Mouse (Mus musculus) stomach, embryonic 15.5 days (tissue): Measurements from ENCODE around the gene Man2a2. TPM values are rescaled to one million over a fixed set of nuclear protein-coding genes. Genes with fewer than 3 reads are reported as not detected.
"Not testable (repeated sequence)": the region's sequence is repeated elsewhere in the genome, so short reads cannot be mapped to it uniquely, and the experiment has no call there.

Experiments used
- ATAC-seq: fragments of 200-750 bp; cut with Nextera tagmentation; 2 replicates; pipeline ENCODE4 v1.8.0; 2017; ENCODE audit warnings: low read depth, moderate number of reproducible peaks, moderate TSS enrichment; ENCODE audit not compliant: insufficient read depth, low FRiP score
- H3K27ac ChIP-seq: fragments of 300-500 bp; sonication (generic); 2 replicates; pipeline ENCODE4 v1.5.1; 2015; ENCODE audit warnings: mild to moderate bottlenecking, inconsistent platforms
- H3K27me3 ChIP-seq: fragments of 300-500 bp; sonication (generic); replicated peaks from 2 replicates; pipeline ENCODE4 v1.6.1; 2015; ENCODE audit warnings: inconsistent platforms
- H3K36me3 ChIP-seq: fragments of 300-500 bp; sonication (generic); 2 replicates; pipeline ENCODE4 v1.6.1; 2015; ENCODE audit warnings: inconsistent platforms
- H3K4me1 ChIP-seq: fragments of 300-500 bp; sonication (generic); 2 replicates; pipeline ENCODE4 v1.6.1; 2015; ENCODE audit warnings: inconsistent platforms
- H3K4me2 ChIP-seq: fragments of 300-500 bp; sonication (generic); 2 replicates; pipeline ENCODE4 v1.6.1; 2015; ENCODE audit warnings: mild to moderate bottlenecking, inconsistent platforms
- H3K4me3 ChIP-seq: fragments of 300-500 bp; sonication (generic); replicated peaks from 2 replicates; pipeline ENCODE4 v1.5.1; 2015; ENCODE audit warnings: inconsistent platforms
- H3K9ac ChIP-seq: fragments of 300-500 bp; sonication (generic); 2 replicates; pipeline ENCODE4 v1.6.1; 2015; ENCODE audit warnings: inconsistent platforms
- H3K9me3 ChIP-seq: fragments of 300-500 bp; sonication (generic); 2 replicates; pipeline ENCODE4 v1.6.1; 2016; ENCODE audit warnings: inconsistent platforms
- WGBS: fragments of 180-500 bp; shearing (Covaris S2); methylation state at CpG from one replicate; pipeline ENCODE4 v1.1.7; 2015; 5-methylcytosine and 5-hydroxymethylcytosine counted together
- polyA plus RNA-seq: library from polyadenylated mRNA; unstranded; fragments of >200 nt; fragmentation: Nextera tagmentation; extraction: Ambion mirVana; gene quantifications from 2 replicates; pipeline ENCODE4 v1.2.1, GENCODE M21; 2015

Man2a2 gene
- polyA plus RNA-seq, 1 experiment from 2014 or later, result 16.4 TPM

DNA sequence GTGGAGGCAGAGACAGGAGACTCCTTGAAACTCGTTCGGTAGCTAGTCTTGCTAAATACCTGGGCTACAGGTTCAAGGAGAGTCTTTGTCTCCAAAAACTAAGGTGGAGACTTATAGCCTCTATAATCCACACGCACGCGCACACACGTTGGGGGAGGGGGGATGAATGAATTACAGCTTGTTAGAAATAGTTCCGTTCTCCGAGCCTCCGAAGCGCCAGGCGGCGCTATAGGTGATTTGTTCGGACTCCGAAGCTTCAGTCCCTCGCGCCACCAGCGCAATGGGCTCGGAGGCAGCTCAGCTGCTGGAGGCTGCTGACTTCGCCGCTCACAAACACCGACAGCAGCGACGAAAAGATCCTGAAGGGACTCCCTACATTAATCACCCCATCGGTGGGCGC is 28.3 kb downstream of the Man2a2 start, which contains the start of gene Hddc3:
Gene Hddc3, plus strand, starts transcription at position 247 of the 400 bp plus-strand sequence.
- WGBS, result under 1% methylated on average over 25 of the region's 25 CpGs
- ATAC-seq, result peak; percentile 11; the same call in 1 of the 2 replicates

DNA sequence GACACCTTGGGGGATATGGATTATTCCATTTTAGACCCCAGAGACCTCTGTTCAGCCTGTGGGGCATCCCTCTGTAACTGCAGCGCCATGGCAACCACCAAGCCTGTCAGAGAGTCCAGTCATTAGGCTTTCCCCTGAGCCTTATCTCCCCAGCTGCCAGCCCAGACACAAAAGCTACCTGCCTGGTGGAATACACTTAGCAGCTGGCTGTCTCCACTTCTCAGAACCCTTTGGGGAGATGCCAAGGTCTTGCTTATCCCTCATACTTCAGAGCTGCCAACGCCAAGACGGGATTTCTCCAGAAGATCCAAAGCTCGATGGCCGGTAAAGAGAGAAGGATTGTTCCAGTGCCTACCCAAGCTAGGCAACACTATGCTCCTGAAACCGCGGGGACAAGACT is 29.4 kb downstream of the Man2a2 start:
- Histone ChIP-seq H3K4me2 (no peak overlapping the region), H3K27me3 (no peaks in the 10 kb centered on the region), H3K27ac (no peak overlapping the region), H3K9ac (no peak overlapping the region), H3K9me3 (no peaks in the 10 kb centered on the region), H3K4me1 (peaks cover 34% of the 10 kb centered on the region), H3K36me3 (0 out of 2 replicates have a peak, but pooled peaks cover under 1% of the 10 kb centered on the region), H3K4me3 (no peak overlapping the region)
- 73% methylated on average over 7 of the region's 7 CpGs for WGBS
- no peak for ATAC-seq

More for the DNA sequence above, 28.3 kb downstream of the Man2a2 start, which contains the start of gene Hddc3:
- H3K9ac ChIP-seq, result peak within 1 kb of the TSS; percentile 78
- peak within 1 kb of the TSS; percentile 85 for H3K4me2 ChIP-seq
- peak within 1 kb of the TSS; percentile 55 for H3K4me3 ChIP-seq
- H3K27ac ChIP-seq, result peak within 1 kb of the TSS; percentile 44; the same call in 1 of the 2 replicates
- no peaks in the 10 kb centered on the region for H3K9me3 ChIP-seq
- peaks cover 35% of the 10 kb centered on the region for H3K4me1 ChIP-seq
- no peaks in the 10 kb centered on the region for H3K27me3 ChIP-seq
- H3K36me3 ChIP-seq, result no peaks in the 10 kb centered on the region

DNA sequence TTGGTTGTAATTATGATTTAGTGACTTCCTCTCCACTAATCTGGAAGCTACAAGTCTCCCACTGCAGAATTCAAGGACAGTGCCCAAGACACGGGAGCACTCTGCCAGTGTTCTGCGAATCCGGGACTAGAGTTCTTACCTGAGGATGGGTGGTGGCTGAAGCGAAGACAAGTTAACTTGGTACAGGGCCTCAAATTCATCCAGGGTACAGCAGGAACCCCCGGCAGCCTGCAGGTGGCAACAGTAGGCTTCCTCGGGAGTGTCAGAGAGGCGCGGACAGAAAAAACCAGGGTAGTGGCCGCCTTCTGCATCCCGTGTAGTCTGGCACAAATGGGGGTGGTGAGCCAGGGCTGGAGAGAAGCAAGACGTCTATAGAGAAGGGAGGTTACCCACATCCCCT is 30.4 kb downstream of the Man2a2 start, which contains the start of gene Unc45a:
Gene Unc45a, minus strand, starts transcription at position 213 of the 400 bp plus-strand sequence.
- Histone ChIP-seq H3K9ac (peak within 1 kb of the TSS; percentile 41; the same call in 1 of the 2 replicates), H3K27me3 (no peaks in the 10 kb centered on the region), H3K4me1 (peaks cover 34% of the 10 kb centered on the region), H3K9me3 (no peaks in the 10 kb centered on the region), H3K27ac (peak within 1 kb of the TSS; percentile 93), H3K4me2 (peak within 1 kb of the TSS; percentile 90), H3K4me3 (peak within 1 kb of the TSS; percentile 61), H3K36me3 (peaks cover 10% of the 10 kb centered on the region)
- 2% methylated on average over 11 of the region's 11 CpGs for WGBS
- peak; percentile 52; the same call in 1 of the 2 replicates for ATAC-seq

DNA sequence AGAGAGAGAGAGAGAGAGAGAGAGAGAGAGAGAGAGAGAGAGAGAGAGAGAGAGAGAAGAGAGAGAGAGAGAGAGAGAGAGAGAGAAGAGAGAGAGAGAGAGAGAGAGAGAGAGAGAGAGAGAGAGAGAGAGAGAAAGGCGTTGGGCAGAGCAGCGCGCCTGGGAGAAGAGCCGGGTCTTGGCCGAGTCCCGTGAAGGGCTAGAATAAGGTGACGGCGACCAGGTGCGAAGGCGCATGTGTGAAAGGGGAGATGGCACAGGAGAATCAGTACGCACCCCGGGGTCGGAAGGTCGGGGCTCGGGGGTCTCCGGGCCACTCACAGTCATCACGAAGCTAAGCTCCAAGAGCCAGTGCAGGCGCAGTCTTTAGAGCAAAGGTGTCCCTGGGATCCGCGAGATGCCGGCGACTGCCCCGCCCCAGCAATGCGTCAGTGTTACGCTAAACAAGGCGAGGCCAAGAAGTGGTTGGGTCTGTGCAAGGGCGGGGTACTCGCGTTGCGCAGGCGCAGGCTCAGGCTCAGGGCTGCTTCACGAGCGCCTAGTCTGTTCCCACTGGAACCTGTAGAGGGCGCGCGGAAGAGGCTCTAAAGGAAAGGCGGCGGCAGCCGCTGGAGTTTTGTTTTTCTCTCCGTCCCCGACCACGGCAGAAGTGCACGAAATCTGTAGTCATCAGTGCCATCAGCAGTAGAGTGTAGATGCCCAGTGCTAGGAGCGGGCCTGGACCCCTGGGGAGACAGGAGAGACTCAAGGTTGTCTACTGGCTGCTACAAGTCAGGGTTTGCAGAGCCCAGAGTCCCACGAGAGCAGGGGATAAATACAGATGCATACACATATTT is 31.2 kb downstream of the Man2a2 start:
- peak; percentile 98 for ATAC-seq
- Histone ChIP-seq H3K36me3 (peaks cover 15% of the 10 kb centered on the region), H3K4me2 (peak overlapping the region; percentile 90), H3K9ac (peak overlapping the region; percentile 41; the same call in 1 of the 2 replicates), H3K27me3 (no peaks in the 10 kb centered on the region), H3K9me3 (no peaks in the 10 kb centered on the region), H3K4me1 (peaks cover 34% of the 10 kb centered on the region), H3K4me3 (peak overlapping the region; percentile 61), H3K27ac (peak overlapping the region; percentile 93)
- under 1% methylated on average over 45 of the region's 45 CpGs for WGBS

DNA sequence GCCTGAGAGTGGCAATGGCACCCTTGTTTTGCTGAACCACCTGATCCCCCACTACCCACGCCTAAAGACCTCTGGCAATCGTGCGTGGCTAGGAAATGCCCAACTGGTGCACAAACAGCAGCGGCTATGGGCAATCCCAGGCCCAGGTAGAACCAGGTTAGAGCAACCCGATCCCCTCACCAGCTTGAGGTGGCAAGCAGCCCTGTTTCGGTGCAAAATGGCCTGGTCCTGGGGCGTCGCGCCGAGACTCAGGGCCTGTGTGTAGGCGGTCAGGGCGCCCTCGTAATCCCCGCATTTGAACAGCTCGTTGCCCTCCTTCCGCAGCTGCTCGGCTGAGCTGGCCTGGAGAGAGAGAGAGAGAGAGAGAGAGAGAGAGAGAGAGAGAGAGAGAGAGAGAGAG is 31.8 kb downstream of the Man2a2 start:
- H3K4me1 ChIP-seq, result peaks cover 34% of the 10 kb centered on the region
- H3K27me3 ChIP-seq, result no peaks in the 10 kb centered on the region
- WGBS, result 11% methylated on average over 15 of the region's 17 CpGs
- H3K9ac ChIP-seq, result peak overlapping the region; percentile 65
- ATAC-seq, result no peak
- no peaks in the 10 kb centered on the region for H3K9me3 ChIP-seq
- H3K27ac ChIP-seq, result peak overlapping the region; percentile 54
- peaks cover 21% of the 10 kb centered on the region for H3K36me3 ChIP-seq
- peak overlapping the region; percentile 90 for H3K4me2 ChIP-seq
- H3K4me3 ChIP-seq, result peak overlapping the region; percentile 61

DNA sequence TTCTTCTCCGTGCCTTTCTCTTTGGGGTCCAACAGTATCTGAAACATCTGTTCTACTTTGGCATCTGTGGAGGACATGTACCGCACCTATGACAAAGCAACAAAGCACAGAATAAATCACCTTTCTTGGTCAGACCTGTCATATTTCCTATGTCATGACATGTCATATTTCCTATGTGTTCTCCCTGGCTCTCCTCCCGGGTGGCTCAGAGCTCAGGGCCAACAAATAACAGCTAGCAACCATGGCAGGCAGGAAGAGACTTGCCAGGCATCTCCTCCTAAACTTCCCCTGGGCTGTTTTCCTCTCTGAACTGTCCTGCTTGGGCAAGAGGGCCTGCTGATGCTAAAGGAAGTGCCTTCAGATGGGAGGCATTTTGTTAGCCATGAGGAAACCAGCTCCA is 34.2 kb downstream of the Man2a2 start:
- Histone ChIP-seq H3K36me3 (peaks cover 42% of the 10 kb centered on the region), H3K4me1 (peaks cover 25% of the 10 kb centered on the region), H3K27me3 (no peaks in the 10 kb centered on the region), H3K9me3 (no peaks in the 10 kb centered on the region), H3K9ac (no peak overlapping the region), H3K4me3 (no peak overlapping the region), H3K4me2 (no peak overlapping the region), H3K27ac (no peak overlapping the region)
- ATAC-seq, result no peak
- WGBS, result 88% methylated on average over 3 of the region's 3 CpGs

DNA sequence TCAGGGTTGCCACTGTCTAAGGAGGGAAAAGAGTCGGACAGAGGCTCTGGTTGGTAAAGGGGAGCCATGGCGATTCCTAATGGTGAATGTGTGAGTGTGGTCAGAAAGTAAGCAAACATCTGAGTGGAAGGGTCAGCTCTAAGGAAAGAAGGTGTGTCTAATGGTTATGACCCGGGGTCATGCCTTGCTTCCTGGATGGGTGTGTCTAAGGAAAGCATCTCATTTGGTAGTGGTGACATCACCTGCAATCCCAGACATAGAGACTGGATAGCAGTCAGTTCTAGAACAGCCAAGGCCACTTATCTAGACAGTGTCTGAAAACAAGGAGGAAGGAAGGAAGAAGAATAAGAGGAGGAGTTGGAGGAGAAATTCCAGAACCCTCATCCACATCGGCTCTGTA is 36.3 kb downstream of the Man2a2 start:
- no peak overlapping the region for H3K4me3 ChIP-seq
- H3K9me3 ChIP-seq, result no peaks in the 10 kb centered on the region
- H3K4me1 ChIP-seq, result peaks cover 18% of the 10 kb centered on the region
- no peak overlapping the region for H3K4me2 ChIP-seq
- WGBS, result 89% methylated on average over 4 of the region's 4 CpGs
- H3K27ac ChIP-seq, result no peak overlapping the region
- H3K27me3 ChIP-seq, result no peaks in the 10 kb centered on the region
- H3K9ac ChIP-seq, result no peak overlapping the region
- peaks cover 62% of the 10 kb centered on the region for H3K36me3 ChIP-seq
- no peak for ATAC-seq

DNA sequence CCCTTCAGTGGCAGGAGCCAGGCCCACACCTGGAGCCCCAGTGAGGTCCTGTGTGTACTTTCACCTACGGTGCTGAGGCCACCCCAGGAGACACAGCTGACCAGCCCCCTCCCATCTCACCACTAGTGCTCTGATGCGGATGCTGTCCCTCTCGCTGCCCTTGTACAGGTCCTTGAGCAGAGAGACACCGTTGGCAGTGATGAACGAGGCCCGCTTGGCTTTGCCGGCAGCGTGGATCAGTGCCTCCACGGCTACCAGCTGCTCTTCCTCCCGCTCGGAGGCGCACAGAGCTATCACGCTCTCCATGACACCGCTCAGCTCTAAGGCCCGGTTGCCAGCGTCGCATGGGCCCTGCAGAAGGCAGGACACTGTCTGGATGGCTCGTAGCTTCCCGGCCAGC is 39.7 kb downstream of the Man2a2 start:
- Histone ChIP-seq H3K4me3 (no peak overlapping the region), H3K27me3 (no peaks in the 10 kb centered on the region), H3K4me2 (no peak overlapping the region), H3K27ac (no peak overlapping the region), H3K9ac (no peak overlapping the region), H3K36me3 (peaks cover 82% of the 10 kb centered on the region), H3K4me1 (no peaks in the 10 kb centered on the region), H3K9me3 (no peaks in the 10 kb centered on the region)
- ATAC-seq, result no peak
- WGBS, result 91% methylated on average over 19 of the region's 19 CpGs

DNA sequence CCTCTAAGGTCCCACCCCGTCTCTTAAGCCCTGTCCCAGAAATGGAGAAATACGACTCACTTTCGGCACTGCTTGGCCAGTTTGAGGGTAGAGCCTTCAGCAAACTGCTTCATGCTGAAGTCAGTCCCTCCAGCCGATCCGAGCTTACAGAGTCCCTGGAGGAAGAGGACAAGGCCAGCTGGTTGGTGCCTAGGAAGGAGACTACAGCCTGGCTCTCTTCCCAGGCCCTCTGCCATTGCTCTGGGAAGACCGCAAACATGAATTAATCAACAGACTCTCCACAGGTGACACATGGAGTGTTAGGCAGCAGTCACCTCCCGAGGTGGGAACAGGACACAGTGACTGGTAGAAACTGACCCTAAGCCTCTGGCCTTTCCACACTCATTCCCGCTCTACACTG is 40.9 kb downstream of the Man2a2 start:
- Histone ChIP-seq H3K4me2 (no peak overlapping the region), H3K4me1 (no peaks in the 10 kb centered on the region), H3K27me3 (no peaks in the 10 kb centered on the region), H3K27ac (no peak overlapping the region), H3K9me3 (no peaks in the 10 kb centered on the region), H3K36me3 (peaks cover 81% of the 10 kb centered on the region), H3K9ac (no peak overlapping the region), H3K4me3 (no peak overlapping the region)
- WGBS, result 86% methylated on average over 8 of the region's 8 CpGs
- ATAC-seq, result no peak

DNA sequence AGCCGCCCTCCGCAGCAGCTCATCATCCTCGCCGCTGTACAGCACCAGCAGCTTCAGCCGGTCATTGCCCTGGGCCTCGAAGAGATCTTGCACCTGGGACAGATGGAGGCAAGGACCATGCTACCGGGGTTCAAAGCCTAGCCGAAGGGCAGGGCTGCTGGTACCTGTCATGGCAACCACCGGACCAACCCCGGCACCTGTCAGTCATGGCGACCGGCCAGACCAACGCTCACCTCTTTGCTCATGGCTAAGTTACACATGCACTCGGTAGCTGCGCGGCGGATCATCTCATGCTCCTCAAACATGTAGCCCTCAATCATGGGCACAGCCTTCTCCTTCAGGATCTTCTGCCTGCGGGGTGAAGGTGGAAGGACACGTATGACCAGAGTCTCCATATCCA is 45.1 kb downstream of the Man2a2 start:
- no peak overlapping the region for H3K4me2 ChIP-seq
- H3K27ac ChIP-seq, result no peak overlapping the region
- H3K36me3 ChIP-seq, result peaks cover 46% of the 10 kb centered on the region
- ATAC-seq, result no peak
- no peaks in the 10 kb centered on the region for H3K4me1 ChIP-seq
- no peak overlapping the region for H3K9ac ChIP-seq
- no peaks in the 10 kb centered on the region for H3K9me3 ChIP-seq
- WGBS, result 95% methylated on average over 19 of the region's 19 CpGs
- no peak overlapping the region for H3K4me3 ChIP-seq
- no peaks in the 10 kb centered on the region for H3K27me3 ChIP-seq

DNA sequence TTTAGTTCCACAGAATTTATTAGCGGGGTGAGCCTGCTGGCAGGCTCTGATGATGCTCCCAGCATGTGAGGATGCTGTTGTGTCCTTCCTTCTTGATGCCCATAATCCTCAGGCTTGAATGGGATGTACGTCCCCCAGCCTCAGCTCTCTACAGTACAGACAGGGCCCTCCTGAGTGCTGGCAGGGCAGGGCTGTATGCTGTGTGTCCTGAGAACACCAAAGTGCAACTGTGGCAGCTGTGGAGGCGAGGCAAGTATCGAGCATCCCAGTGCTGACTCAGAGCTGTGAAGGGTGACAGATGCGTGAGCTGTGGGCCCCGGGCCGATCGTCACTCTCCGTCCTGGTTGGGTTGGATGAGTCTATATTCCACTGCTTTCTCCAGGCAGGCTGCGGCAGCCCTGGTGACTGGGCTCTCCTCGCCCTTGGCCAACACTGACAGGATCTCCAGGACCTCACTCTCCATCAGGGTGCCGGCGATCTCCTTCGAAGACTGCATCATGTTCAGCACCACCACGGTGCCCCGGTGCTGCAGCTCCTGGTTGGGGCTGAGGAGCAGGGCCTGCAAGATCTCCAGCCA is 45.8 kb downstream of the Man2a2 start:
- no peaks in the 10 kb centered on the region for H3K9me3 ChIP-seq
- no peak for ATAC-seq
- H3K9ac ChIP-seq, result no peak overlapping the region
- H3K4me2 ChIP-seq, result no peak overlapping the region
- peaks cover 40% of the 10 kb centered on the region for H3K36me3 ChIP-seq
- WGBS, result 93% methylated on average over 16 of the region's 16 CpGs
- no peak overlapping the region for H3K4me3 ChIP-seq
- H3K4me1 ChIP-seq, result no peaks in the 10 kb centered on the region
- peak overlapping the region; percentile 48; the same call in 1 of the 2 replicates for H3K27ac ChIP-seq
- no peaks in the 10 kb centered on the region for H3K27me3 ChIP-seq

DNA sequence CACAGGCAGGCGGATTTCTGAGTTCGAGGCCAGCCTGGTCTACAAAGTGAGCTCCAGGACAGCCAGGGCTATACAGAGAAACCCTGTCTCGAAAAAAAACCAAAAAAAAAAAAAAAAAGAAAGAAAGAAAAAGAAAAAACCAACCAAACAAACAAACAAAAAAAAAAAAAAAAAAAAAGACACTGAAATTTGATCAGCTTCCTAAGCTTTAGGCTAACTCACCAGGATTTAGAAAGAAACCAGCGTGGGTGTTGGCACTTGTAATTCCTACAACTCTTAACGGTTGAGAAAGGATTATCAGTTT is 46.4 kb downstream of the Man2a2 start:
- peak overlapping the region; percentile 60 for H3K4me2 ChIP-seq
- H3K4me1 ChIP-seq, H3K9ac ChIP-seq, H3K27me3 ChIP-seq, ATAC-seq, H3K9me3 ChIP-seq: not testable (repeated sequence)
- peak overlapping the region; percentile 91 for H3K27ac ChIP-seq
- H3K4me3 ChIP-seq, result peak overlapping the region; percentile 64
- H3K36me3 ChIP-seq, result peaks cover 35% of the 10 kb centered on the region
- WGBS, result 40% methylated on average over 4 of the region's 5 CpGs
